In genomic region chr2:18737040-18737439, GRCm38 (mm10) we compare ENCODE assay signal across 22 mouse cellular contexts. TPM values are rescaled to one million over a fixed set of nuclear protein-coding genes. Genes with fewer than 3 reads are reported as not detected.
DNase-seq lines count a peak whose midpoint lies in the region; ATAC-seq lines count a peak whose summit lies in the region.
"Had no signal": no experiment of that assay in that cellular context is flagged by ENCODE, and none has a peak within 500 bp of the region (broad histone marks: within the 10 kb centered on the region; RNA-seq: fewer than 3 reads in every experiment).

No protein-coding gene starts in this region.

- no peaks in the 10 kb centered on the region for H3K27me3 ChIP-seq in midbrain, embryonic 15.5 days (replicated peaks)
- H3K27me3 ChIP-seq in midbrain, embryonic 10.5 days (ENCODE audit: low read depth, poor library complexity, severe bottlenecking), result peaks cover 3% of the 10 kb centered on the region; the same call in 1 of the 2 replicates
- no peaks in the 10 kb centered on the region for H3K27me3 ChIP-seq in midbrain, embryonic 16.5 days (ENCODE audit: control insufficient read depth, insufficient read depth, low read depth, low read length)
- H3K27me3 ChIP-seq: heart, embryonic 15.5 days had no signal

- ATAC-seq in midbrain, embryonic 15.5 days (replicated peaks), result 0 out of 2 replicates have a peak, but pooled peaks have one; percentile 39
- no peak for ATAC-seq in midbrain, embryonic 16.5 days
- ATAC-seq: forebrain, embryonic 13.5 days; forebrain, postnatal 0 days had no signal

- no peak overlapping the region for H3K27ac ChIP-seq in midbrain, embryonic 15.5 days
- H3K27ac ChIP-seq in midbrain, embryonic 10.5 days (replicated peaks), result no peak overlapping the region
- no peak overlapping the region for H3K27ac ChIP-seq in midbrain, embryonic 16.5 days (ENCODE audit: low read length)
- H3K27ac ChIP-seq: forebrain, embryonic 13.5 days; gastrocnemius, adult 2 months; heart, adult 2 months; heart, embryonic 15.5 days; hindbrain, embryonic 14.5 days had no signal

- WGBS in midbrain, embryonic 15.5 days, result 28% methylated on average over 8 of the region's 8 CpGs
- 67% methylated on average over 8 of the region's 8 CpGs for WGBS in midbrain, embryonic 10.5 days
- WGBS in midbrain, embryonic 16.5 days, result 20% methylated on average over 8 of the region's 8 CpGs

- no peaks in the 10 kb centered on the region for H3K9me3 ChIP-seq in midbrain, embryonic 15.5 days
- H3K9me3 ChIP-seq in midbrain, embryonic 10.5 days (replicated peaks), result no peaks in the 10 kb centered on the region
- H3K9me3 ChIP-seq in midbrain, embryonic 16.5 days (replicated peaks; ENCODE audit: control insufficient read depth, low read length, poor library complexity, severe bottlenecking), result no peaks in the 10 kb centered on the region
- H3K9me3 ChIP-seq: forebrain, embryonic 13.5 days; heart, embryonic 15.5 days had no signal

- no peaks in the 10 kb centered on the region for H3K36me3 ChIP-seq in midbrain, embryonic 15.5 days (replicated peaks)
- no peaks in the 10 kb centered on the region for H3K36me3 ChIP-seq in midbrain, embryonic 10.5 days
- no peaks in the 10 kb centered on the region for H3K36me3 ChIP-seq in midbrain, embryonic 16.5 days (ENCODE audit: control insufficient read depth, insufficient read depth, low read length)
- H3K36me3 ChIP-seq: heart, embryonic 15.5 days had no signal

- H3K4me1 ChIP-seq in midbrain, embryonic 15.5 days, result no peaks in the 10 kb centered on the region
- H3K4me1 ChIP-seq in midbrain, embryonic 10.5 days, result peaks cover 15% of the 10 kb centered on the region
- H3K4me1 ChIP-seq in midbrain, embryonic 16.5 days (ENCODE audit: control insufficient read depth, insufficient read depth, low read length), result peaks cover 4% of the 10 kb centered on the region; the same call in 1 of the 2 replicates
- H3K4me1 ChIP-seq: heart, embryonic 15.5 days had no signal

- H3K4me2 ChIP-seq in midbrain, embryonic 15.5 days, result no peak overlapping the region
- 0 out of 2 replicates have a peak overlapping the region, but pooled peaks have one; percentile 9 for H3K4me2 ChIP-seq in midbrain, embryonic 16.5 days (ENCODE audit: low read length)
- H3K4me2 ChIP-seq: forebrain, embryonic 13.5 days; heart, embryonic 11.5 days; heart, embryonic 15.5 days; hindbrain, embryonic 14.5 days had no signal

- DNase-seq in heart, adult 11 months, result peak; percentile 64
- DNase-seq in heart, adult 18-20 months, result no peak
- no peak for DNase-seq in midbrain, embryonic 10.5 days (ENCODE audit: low spot score)
- no peak for DNase-seq in ovary, postnatal 10 days (ENCODE audit: low spot score)
- DNase-seq in ovary, postnatal 14 days (ENCODE audit: low spot score), result no peak
- DNase-seq: adrenal gland, postnatal 10 days; cerebellum, adult 18-20 months; cerebellum, postnatal 14 days; forebrain, postnatal 0 days; gastrocnemius, adult 2 months; gastrocnemius, postnatal 36 days; heart, adult 2 months; heart, postnatal 14 days had no signal

- no peak overlapping the region for H3K4me3 ChIP-seq in midbrain, embryonic 15.5 days
- no peak overlapping the region for H3K4me3 ChIP-seq in midbrain, embryonic 10.5 days
- H3K4me3 ChIP-seq in midbrain, embryonic 16.5 days (ENCODE audit: low read depth, low read length), result no peak overlapping the region
- H3K4me3 ChIP-seq: forebrain, embryonic 13.5 days; gastrocnemius, adult 2 months; heart, adult 2 months; heart, embryonic 15.5 days had no signal

- no peak overlapping the region for H3K9ac ChIP-seq in midbrain, embryonic 15.5 days
- H3K9ac ChIP-seq in midbrain, embryonic 16.5 days (ENCODE audit: low read depth, low read length), result 0 out of 2 replicates have a peak overlapping the region, but pooled peaks have one; percentile 34
- H3K9ac ChIP-seq: forebrain, embryonic 13.5 days; forebrain, postnatal 0 days; heart, embryonic 15.5 days; hindbrain, embryonic 14.5 days had no signal

RNA-seq across cellular contexts. Expression of gene Spag6, which starts 43.2 kb away (rescaled TPM):
- total RNA-seq in heart, adult 18-20 months (2021), result under 1 TPM in 1 of 2 experiments, not detected in 1; 0.55 TPM
- 0.14 and 0.17 TPM in 2 replicates for polyA plus RNA-seq in midbrain, embryonic 15.5 days (2015; fragmentation: Nextera tagmentation; extraction: Ambion mirVana)
- polyA plus RNA-seq in midbrain, embryonic 10.5 days (2016; fragmentation: Nextera tagmentation; extraction: Ambion mirVana), result 0.10 and 0.51 TPM in 2 replicates
- 0.10 TPM in 1 of 2 replicates, not detected in the other for polyA plus RNA-seq in midbrain, embryonic 16.5 days (2015; fragmentation: Nextera tagmentation; extraction: Ambion mirVana)
- total RNA-seq: common myeloid progenitor, adult 5-6 weeks; forebrain, postnatal 0 days; heart, postnatal 14 days; hematopoietic stem cell, adult 5-6 weeks; MEL had no signal
- polyA plus RNA-seq: heart, embryonic 11.5 days had no signal
